Mouse (Mus musculus) CD8-positive naive resting alpha-beta T cell, adult 57 days (primary cell): ENCODE results near the gene Vmn1r72. TPM values are rescaled to one million over a fixed set of nuclear protein-coding genes. Genes with fewer than 3 reads are reported as not detected.

Experiments
- total RNA-seq: library from RNA; stranded (reverse); gene quantifications from one replicate; pipeline ENCODE4 v1.2.4, GENCODE M21; 2023

The Vmn1r72 gene
- not detected for total RNA-seq

GRCm38 (mm10) chr7:11680047-11680446, at the start of gene Vmn1r72:
Vmn1r72 (minus strand) TSS chr7:11680147.

Other genes with a start within 250 kb of the Vmn1r72 start
- not detected for gene Zscan4-ps2, start 165.8 kb downstream of the Vmn1r72 start, total RNA-seq
- gene Zscan4-ps3, start 70.8 kb downstream of the Vmn1r72 start, total RNA-seq = not detected
- gene Vmn1r73, start 50.1 kb upstream of the Vmn1r72 start, total RNA-seq = not detected
- not detected for gene Vmn1r74, start 153.8 kb upstream of the Vmn1r72 start, total RNA-seq
- gene Vmn1r75, start 194.5 kb upstream of the Vmn1r72 start, total RNA-seq = not detected